Mouse (Mus musculus) liver, embryonic 11.5 days (tissue): ENCODE data around the gene Gm20683. TPM values are rescaled to one million over a fixed set of nuclear protein-coding genes. Genes with fewer than 3 reads are reported as not detected.
A peak's percentile ranks its signal among the peaks of the same experiment; 100 is the strongest.

Experiments used
- ATAC-seq: fragments of 200-750 bp; cut with Nextera tagmentation; replicated peaks from 2 replicates; pipeline ENCODE4 v1.8.0; 2017; ENCODE audit warnings: moderate number of reproducible peaks, mild to moderate bottlenecking, moderate TSS enrichment, moderate library complexity; ENCODE audit not compliant: low FRiP score
- DNase-seq: peaks from one replicate; pipeline ENCODE4 v3.0.0-alpha.2; 2017; ENCODE audit warnings: low spot score
- H3K27ac ChIP-seq: fragments of 300-500 bp; sonication (generic); 2 replicates; pipeline ENCODE4 v1.5.1; 2014; ENCODE audit warnings: mild to moderate bottlenecking, low read depth, low read length, control low read depth
- H3K27me3 ChIP-seq: fragments of 300-500 bp; sonication (generic); replicated peaks from 2 replicates; pipeline ENCODE4 v1.6.1; 2014; ENCODE audit warnings: low read length, mixed read lengths; ENCODE audit not compliant: control insufficient read depth, insufficient read depth
- H3K36me3 ChIP-seq: fragments of 300-500 bp; sonication (generic); 2 replicates; pipeline ENCODE4 v1.6.1; 2014; ENCODE audit warnings: mild to moderate bottlenecking, low read length, moderate library complexity, mixed read lengths; ENCODE audit not compliant: control insufficient read depth, insufficient read depth
- H3K4me1 ChIP-seq: fragments of 300-500 bp; sonication (generic); replicated peaks from 2 replicates; pipeline ENCODE4 v1.6.1; 2014; ENCODE audit warnings: low read length, mixed read lengths; ENCODE audit not compliant: control insufficient read depth, insufficient read depth
- H3K4me2 ChIP-seq: fragments of 300-500 bp; sonication (generic); 2 replicates; pipeline ENCODE4 v1.6.1; 2014; ENCODE audit warnings: mild to moderate bottlenecking, control low read depth, moderate library complexity
- H3K4me3 ChIP-seq: fragments of 300-500 bp; sonication (generic); 2 replicates; pipeline ENCODE4 v1.5.1; 2014; ENCODE audit warnings: low read depth, low read length, control low read depth
- H3K9ac ChIP-seq: fragments of 300-500 bp; sonication (generic); 2 replicates; pipeline ENCODE4 v1.6.1; 2014; ENCODE audit warnings: low read depth, low read length, control low read depth
- H3K9me3 ChIP-seq: fragments of 300-500 bp; sonication (generic); 2 replicates; pipeline ENCODE4 v1.6.1; 2016; ENCODE audit warnings: low read length, inconsistent platforms, mixed read lengths; ENCODE audit not compliant: control insufficient read depth
- WGBS: fragments of 180-500 bp; shearing (Covaris S2); extraction: QIAGEN DNeasy Blood & Tissue Kit; methylation state at CpG from one replicate; pipeline ENCODE4 v1.1.7; 2014; 5-methylcytosine and 5-hydroxymethylcytosine counted together
- polyA plus RNA-seq: library from polyadenylated mRNA; unstranded; fragments of >200 nt; fragmentation: Nextera tagmentation; extraction: Ambion mirVana; gene quantifications from 2 replicates; pipeline ENCODE4 v1.2.1, GENCODE M21; 2014

Gm20683 gene
- polyA plus RNA-seq, 1 experiment from 2014 or later = 0.78 TPM

GRCm38 (mm10) chr17:25828223-25828594, 13.4 kb downstream of the Gm20683 start:
- WGBS = 84% methylated on average over 8 of the region's 8 CpGs
- ATAC-seq (no peak), DNase-seq (no peak)
- H3K4me2 ChIP-seq = peak overlapping the region; percentile 99
- peaks cover 47% of the 10 kb centered on the region for H3K4me1 ChIP-seq
- peaks cover 42% of the 10 kb centered on the region for H3K36me3 ChIP-seq
- H3K27ac ChIP-seq = peak overlapping the region; percentile 82
- H3K9me3 ChIP-seq = no peaks in the 10 kb centered on the region
- no peak overlapping the region; the same call in 1 of the 2 replicates for H3K9ac ChIP-seq
- no peaks in the 10 kb centered on the region for H3K27me3 ChIP-seq
- H3K4me3 ChIP-seq = peak overlapping the region; percentile 65

GRCm38 (mm10) chr17:25827546-25828222, 13.9 kb downstream of the Gm20683 start:
- Histone ChIP-seq H3K4me3 (no peak overlapping the region), H3K4me2 (no peak overlapping the region; the same call in 1 of the 2 replicates), H3K36me3 (peaks cover 42% of the 10 kb centered on the region)

GRCm38 (mm10) chr17:25827011-25827410, 14.6 kb downstream of the Gm20683 start:
- H3K4me1 ChIP-seq = peaks cover 46% of the 10 kb centered on the region
- H3K9ac ChIP-seq = no peak overlapping the region
- H3K27me3 ChIP-seq = peaks cover under 1% of the 10 kb centered on the region; the same call in 1 of the 2 replicates
- H3K4me2 ChIP-seq = no peak overlapping the region
- no peak overlapping the region for H3K27ac ChIP-seq
- H3K9me3 ChIP-seq = no peaks in the 10 kb centered on the region
- ATAC-seq = no peak
- H3K4me3 ChIP-seq = no peak overlapping the region
- H3K36me3 ChIP-seq = peaks cover 41% of the 10 kb centered on the region
- no peak for DNase-seq
- 94% methylated on average over 13 of the region's 13 CpGs for WGBS

More at GRCm38 (mm10) chr17:25827546-25828222, 13.9 kb downstream of the Gm20683 start:
- ATAC-seq = no peak
- Histone ChIP-seq H3K9ac (no peak overlapping the region), H3K27ac (0 out of 2 replicates have a peak overlapping the region, but pooled peaks have one; percentile 82), H3K27me3 (no peaks in the 10 kb centered on the region), H3K9me3 (no peaks in the 10 kb centered on the region), H3K4me1 (peaks cover 47% of the 10 kb centered on the region)
- 95% methylated on average over 22 of the region's 22 CpGs for WGBS
- no peak for DNase-seq

GRCm38 (mm10) chr17:25825984-25826570, 15.5 kb downstream of the Gm20683 start:
- ATAC-seq = no peak
- Histone ChIP-seq H3K4me2 (no peak overlapping the region), H3K9ac (no peak overlapping the region), H3K36me3 (peaks cover 33% of the 10 kb centered on the region), H3K4me3 (no peak overlapping the region), H3K4me1 (peaks cover 37% of the 10 kb centered on the region), H3K9me3 (no peaks in the 10 kb centered on the region), H3K27ac (no peak overlapping the region), H3K27me3 (peaks cover 5% of the 10 kb centered on the region; the same call in 1 of the 2 replicates)
- 93% methylated on average over 27 of the region's 27 CpGs for WGBS
- no peak for DNase-seq

- H3K4me2 ChIP-seq = peak overlapping the region; percentile 89
- H3K4me3 ChIP-seq = peak overlapping the region; percentile 84
- H3K9me3 ChIP-seq = no peaks in the 10 kb centered on the region
- WGBS = 84% methylated on average over 6 of the region's 6 CpGs
- no peak for ATAC-seq
- H3K9ac ChIP-seq = 0 out of 2 replicates have a peak overlapping the region, but pooled peaks have one; percentile 18
- H3K4me1 ChIP-seq = peaks cover 31% of the 10 kb centered on the region
- peaks cover 25% of the 10 kb centered on the region for H3K36me3 ChIP-seq
- DNase-seq = no peak
- H3K27me3 ChIP-seq = peaks cover 10% of the 10 kb centered on the region
- peak overlapping the region; percentile 16; the same call in 1 of the 2 replicates for H3K27ac ChIP-seq
These were observed 16.3 kb downstream of the Gm20683 start for GRCm38 (mm10) chr17:25825311-25825710.

GRCm38 (mm10) chr17:25824362-25825142, 17.0 kb downstream of the Gm20683 start:
- H3K27me3 ChIP-seq = peaks cover 18% of the 10 kb centered on the region
- peak overlapping the region; percentile 81 for H3K9ac ChIP-seq
- H3K4me2 ChIP-seq = peak overlapping the region; percentile 89
- peak overlapping the region; percentile 84 for H3K4me3 ChIP-seq
- peaks cover 23% of the 10 kb centered on the region for H3K4me1 ChIP-seq
- no peak overlapping the region for H3K27ac ChIP-seq
- H3K9me3 ChIP-seq = no peaks in the 10 kb centered on the region
- DNase-seq (no peak), ATAC-seq (no peak; the same call in 1 of the 2 replicates)
- 56% methylated on average over 17 of the region's 17 CpGs for WGBS
- peaks cover 20% of the 10 kb centered on the region for H3K36me3 ChIP-seq

- Histone ChIP-seq H3K9ac (peak within 1 kb of the TSS; percentile 81), H3K9me3 (no peaks in the 10 kb centered on the region), H3K27me3 (peaks cover 29% of the 10 kb centered on the region), H3K27ac (peak within 1 kb of the TSS; percentile 57; the same call in 1 of the 2 replicates), H3K36me3 (peaks cover 20% of the 10 kb centered on the region), H3K4me3 (peak within 1 kb of the TSS; percentile 84), H3K4me2 (peak within 1 kb of the TSS; percentile 89), H3K4me1 (peaks cover 21% of the 10 kb centered on the region)
- peak; percentile 70 for DNase-seq
- WGBS = under 1% methylated on average over 18 of the region's 18 CpGs
- ATAC-seq = peak; percentile 76
These were observed 18.1 kb downstream of the Gm20683 start, which contains the start of gene Wdr24 for GRCm38 (mm10) chr17:25823452-25823851. TSS of gene Wdr24 (plus strand) at chr17:25823627.
